Comparison of ENCODE assay signal across 9 mouse cellular contexts in genomic region chr1:138983465-138983864, GRCm38 (mm10). TPM values are rescaled to one million over a fixed set of nuclear protein-coding genes. Genes with fewer than 3 reads are reported as not detected.
DNase-seq lines count a peak whose midpoint lies in the region; ATAC-seq lines count a peak whose summit lies in the region.
"Had no signal": no experiment of that assay in that cellular context is flagged by ENCODE, and none has a peak within 500 bp of the region (broad histone marks: within the 10 kb centered on the region; RNA-seq: fewer than 3 reads in every experiment).

No protein-coding gene starts in this region.

- WGBS in forebrain, embryonic 10.5 days: 86% methylated on average over 6 of the region's 6 CpGs
- WGBS in forebrain, embryonic 12.5 days: 73% methylated on average over 6 of the region's 6 CpGs
- WGBS in neural tube, embryonic 13.5 days: 42% methylated on average over 6 of the region's 6 CpGs

- H3K4me1 ChIP-seq in forebrain, embryonic 10.5 days: peaks cover 18% of the 10 kb centered on the region
- peaks cover 17% of the 10 kb centered on the region for H3K4me1 ChIP-seq in forebrain, embryonic 12.5 days
- H3K4me1 ChIP-seq in neural tube, embryonic 13.5 days (replicated peaks): peaks cover 23% of the 10 kb centered on the region

- no peaks in the 10 kb centered on the region for H3K9me3 ChIP-seq in forebrain, embryonic 10.5 days
- no peaks in the 10 kb centered on the region for H3K9me3 ChIP-seq in forebrain, embryonic 12.5 days
- no peaks in the 10 kb centered on the region for H3K9me3 ChIP-seq in neural tube, embryonic 13.5 days

- H3K27me3 ChIP-seq in forebrain, embryonic 10.5 days (ENCODE audit: poor library complexity, severe bottlenecking): no peaks in the 10 kb centered on the region
- no peaks in the 10 kb centered on the region for H3K27me3 ChIP-seq in forebrain, embryonic 12.5 days
- no peaks in the 10 kb centered on the region for H3K27me3 ChIP-seq in neural tube, embryonic 13.5 days

- H3K9ac ChIP-seq in forebrain, embryonic 12.5 days: no peak overlapping the region
- no peak overlapping the region for H3K9ac ChIP-seq in neural tube, embryonic 13.5 days
- H3K9ac ChIP-seq: liver, embryonic 14.5 days had no signal

- no peak for ATAC-seq in forebrain, embryonic 12.5 days (ENCODE audit: low FRiP score)
- ATAC-seq in neural tube, embryonic 13.5 days (ENCODE audit: low read depth): 0 out of 2 replicates have a peak, but pooled peaks have one; percentile 44

- peak overlapping the region; percentile 31; the same call in 1 of the 2 replicates for H3K27ac ChIP-seq in forebrain, embryonic 10.5 days
- no peak overlapping the region for H3K27ac ChIP-seq in forebrain, embryonic 12.5 days
- peak overlapping the region; percentile 18; the same call in 1 of the 2 replicates for H3K27ac ChIP-seq in neural tube, embryonic 13.5 days (replicated peaks)
- H3K27ac ChIP-seq: liver, embryonic 14.5 days had no signal

- H3K36me3 ChIP-seq in forebrain, embryonic 10.5 days (replicated peaks): no peaks in the 10 kb centered on the region
- no peaks in the 10 kb centered on the region for H3K36me3 ChIP-seq in forebrain, embryonic 12.5 days (replicated peaks)
- no peaks in the 10 kb centered on the region for H3K36me3 ChIP-seq in neural tube, embryonic 13.5 days

- H3K4me2 ChIP-seq in forebrain, embryonic 12.5 days: no peak overlapping the region
- H3K4me2 ChIP-seq in neural tube, embryonic 13.5 days: no peak overlapping the region

- DNase-seq in forebrain, embryonic 10.5 days (ENCODE audit: extremely low spot score, low spot score): no peak
- no peak for DNase-seq in neural tube, embryonic 10.5 days (ENCODE audit: extremely low spot score, low spot score)
- peak; percentile 43 to 67 for DNase-seq in left cerebral cortex, postnatal 14 days (ENCODE audit: low spot score in 2 of 2)
- DNase-seq in embryo, embryonic 10.5 days (ENCODE audit: low spot score): no peak
- DNase-seq in kidney, postnatal 36 days: no peak
- DNase-seq in urinary bladder, postnatal 36 days (ENCODE audit: low spot score in 2 of 2): no peak

- no peak overlapping the region for H3K4me3 ChIP-seq in forebrain, embryonic 10.5 days
- no peak overlapping the region for H3K4me3 ChIP-seq in forebrain, embryonic 12.5 days (replicated peaks)
- no peak overlapping the region for H3K4me3 ChIP-seq in neural tube, embryonic 13.5 days

- intact Hi-C loops in left cerebral cortex, postnatal 14 days (cut with DNase I): no loop called here

RNA-seq across cellular contexts. Expression of gene Dennd1b, which starts 20.2 kb away (rescaled TPM):
- polyA plus RNA-seq in forebrain, embryonic 10.5 days (2016; fragmentation: Nextera tagmentation; extraction: Ambion mirVana): 7.9 and 8.0 TPM in 2 replicates
- polyA plus RNA-seq in forebrain, embryonic 12.5 days (2016; fragmentation: Nextera tagmentation; extraction: Ambion mirVana): 12.9 and 14.5 TPM in 2 replicates
- 8.0 and 9.6 TPM in 2 replicates for polyA plus RNA-seq in neural tube, embryonic 13.5 days (2015; fragmentation: Nextera tagmentation; extraction: Ambion mirVana)
- total RNA-seq in left cerebral cortex, postnatal 14 days (2021): 10 to 100 TPM; 19.2 to 19.9 TPM

Comparison
In these comparisons a context has a peak if more than half of its experiments do, and no peak if none do; other contexts are left out.
1. DNase-seq: peak in left cerebral cortex, postnatal 14 days (2 of 2); none in forebrain, embryonic 10.5 days (single experiment), neural tube, embryonic 10.5 days (single experiment), embryo, embryonic 10.5 days (single experiment), kidney, postnatal 36 days (0 of 2) and urinary bladder, postnatal 36 days (0 of 2).